Mouse (Mus musculus): ENCODE data around the gene Ftl1. TPM values are rescaled to one million over a fixed set of nuclear protein-coding genes. Genes with fewer than 3 reads are reported as not detected.
"Not testable (repeated sequence)": the region's sequence is repeated elsewhere in the genome, so short reads cannot be mapped to it uniquely, and the experiment has no call there.

Gene Ftl1
- polyA plus RNA-seq, 1 experiment from 2014 or later = 5,628 TPM

GRCm38 (mm10) chr7:45463987-45464778 is 4.5 kb upstream of the Ftl1 start:
- H3K9ac ChIP-seq (replicated peaks; ENCODE audit: low read length) = no peak overlapping the region
- no peak overlapping the region for H3K4me2 ChIP-seq (replicated peaks; ENCODE audit: low read depth, low read length)
- H3K4me3 ChIP-seq (ENCODE audit: low read length) = no peak overlapping the region
- peaks cover 18% of the 10 kb centered on the region for H3K36me3 ChIP-seq (ENCODE audit: insufficient read depth, low read length)
- no peaks in the 10 kb centered on the region for H3K27me3 ChIP-seq (ENCODE audit: insufficient read depth, low read length)
- H3K4me1 ChIP-seq (ENCODE audit: insufficient read depth, low read length) = peaks cover 35% of the 10 kb centered on the region
- no peak overlapping the region for H3K27ac ChIP-seq (ENCODE audit: low read length)
- 90% methylated on average over 7 of the region's 7 CpGs for WGBS
- H3K9me3 ChIP-seq (ENCODE audit: low read length) = no peaks in the 10 kb centered on the region
- ATAC-seq (ENCODE audit: low FRiP score, low TSS enrichment) = no peak

GRCm38 (mm10) chr7:45462868-45463267 is 3.2 kb upstream of the Ftl1 start:
- H3K27ac ChIP-seq (ENCODE audit: low read length); H3K4me2 ChIP-seq (replicated peaks; ENCODE audit: low read depth, low read length); H3K9ac ChIP-seq (replicated peaks; ENCODE audit: low read length); H3K4me3 ChIP-seq (ENCODE audit: low read length); ATAC-seq (ENCODE audit: low FRiP score, low TSS enrichment); H3K27me3 ChIP-seq (ENCODE audit: insufficient read depth, low read length); H3K9me3 ChIP-seq (ENCODE audit: low read length): not testable (repeated sequence)
- peaks cover 23% of the 10 kb centered on the region for H3K36me3 ChIP-seq (ENCODE audit: insufficient read depth, low read length)
- WGBS = 77% methylated on average over 4 of the region's 4 CpGs
- peaks cover 41% of the 10 kb centered on the region for H3K4me1 ChIP-seq (ENCODE audit: insufficient read depth, low read length)

- Histone ChIP-seq H3K27ac (ENCODE audit: low read length) (no peak overlapping the region), H3K27me3 (ENCODE audit: insufficient read depth, low read length) (no peaks in the 10 kb centered on the region), H3K9ac (replicated peaks; ENCODE audit: low read length) (no peak overlapping the region), H3K4me3 (ENCODE audit: low read length) (no peak overlapping the region), H3K4me1 (ENCODE audit: insufficient read depth, low read length) (peaks cover 44% of the 10 kb centered on the region), H3K4me2 (replicated peaks; ENCODE audit: low read depth, low read length) (no peak overlapping the region), H3K36me3 (ENCODE audit: insufficient read depth, low read length) (peaks cover 26% of the 10 kb centered on the region), H3K9me3 (ENCODE audit: low read length) (no peaks in the 10 kb centered on the region)
- WGBS = 89% methylated on average over 4 of the region's 4 CpGs
- ATAC-seq (ENCODE audit: low FRiP score, low TSS enrichment) = no peak
Observed at GRCm38 (mm10) chr7:45462325-45462724, 2.6 kb upstream of the Ftl1 start.

GRCm38 (mm10) chr7:45461781-45462180 is 2.1 kb upstream of the Ftl1 start:
- Histone ChIP-seq H3K27me3 (ENCODE audit: insufficient read depth, low read length) (no peaks in the 10 kb centered on the region), H3K27ac (ENCODE audit: low read length) (peak overlapping the region; percentile 94), H3K4me1 (ENCODE audit: insufficient read depth, low read length) (peaks cover 46% of the 10 kb centered on the region), H3K9ac (replicated peaks; ENCODE audit: low read length) (0 out of 2 replicates have a peak overlapping the region, but pooled peaks have one; percentile 15), H3K9me3 (ENCODE audit: low read length) (no peaks in the 10 kb centered on the region), H3K4me2 (replicated peaks; ENCODE audit: low read depth, low read length) (no peak overlapping the region), H3K4me3 (ENCODE audit: low read length) (no peak overlapping the region), H3K36me3 (ENCODE audit: insufficient read depth, low read length) (peaks cover 32% of the 10 kb centered on the region)
- ATAC-seq (ENCODE audit: low FRiP score, low TSS enrichment) = no peak
- 87% methylated on average over 4 of the region's 4 CpGs for WGBS

GRCm38 (mm10) chr7:45461326-45461725 is 1.6 kb upstream of the Ftl1 start:
- Histone ChIP-seq H3K4me2 (replicated peaks; ENCODE audit: low read depth, low read length) (peak overlapping the region; percentile 54; the same call in 1 of the 2 replicates), H3K9me3 (ENCODE audit: low read length) (no peaks in the 10 kb centered on the region), H3K4me3 (ENCODE audit: low read length) (no peak overlapping the region), H3K4me1 (ENCODE audit: insufficient read depth, low read length) (peaks cover 47% of the 10 kb centered on the region), H3K27me3 (ENCODE audit: insufficient read depth, low read length) (no peaks in the 10 kb centered on the region), H3K27ac (ENCODE audit: low read length) (peak overlapping the region; percentile 94), H3K9ac (replicated peaks; ENCODE audit: low read length) (peak overlapping the region; percentile 64; the same call in 1 of the 2 replicates), H3K36me3 (ENCODE audit: insufficient read depth, low read length) (peaks cover 34% of the 10 kb centered on the region)
- no peak for ATAC-seq (ENCODE audit: low FRiP score, low TSS enrichment)
- 54% methylated on average over 5 of the region's 5 CpGs for WGBS

GRCm38 (mm10) chr7:45460860-45461314 is 1.2 kb upstream of the Ftl1 start:
- Histone ChIP-seq H3K9me3 (ENCODE audit: low read length) (no peaks in the 10 kb centered on the region), H3K4me3 (ENCODE audit: low read length) (peak overlapping the region; percentile 88; the same call in 1 of the 2 replicates), H3K27ac (ENCODE audit: low read length) (peak overlapping the region; percentile 94), H3K27me3 (ENCODE audit: insufficient read depth, low read length) (no peaks in the 10 kb centered on the region), H3K4me2 (replicated peaks; ENCODE audit: low read depth, low read length) (peak overlapping the region; percentile 54), H3K36me3 (ENCODE audit: insufficient read depth, low read length) (peaks cover 34% of the 10 kb centered on the region), H3K9ac (replicated peaks; ENCODE audit: low read length) (peak overlapping the region; percentile 64), H3K4me1 (ENCODE audit: insufficient read depth, low read length) (peaks cover 44% of the 10 kb centered on the region)
- ATAC-seq (ENCODE audit: low FRiP score, low TSS enrichment) = peak; percentile 32
- WGBS = 16% methylated on average over 13 of the region's 13 CpGs

- H3K27ac ChIP-seq (ENCODE audit: low read length) = peak overlapping the region; percentile 94
- H3K4me3 ChIP-seq (ENCODE audit: low read length) = peak overlapping the region; percentile 88
- peaks cover 39% of the 10 kb centered on the region for H3K4me1 ChIP-seq (ENCODE audit: insufficient read depth, low read length)
- no peaks in the 10 kb centered on the region for H3K27me3 ChIP-seq (ENCODE audit: insufficient read depth, low read length)
- WGBS = 63% methylated on average over 7 of the region's 7 CpGs
- peaks cover 34% of the 10 kb centered on the region for H3K36me3 ChIP-seq (ENCODE audit: insufficient read depth, low read length)
- no peak for ATAC-seq (ENCODE audit: low FRiP score, low TSS enrichment)
- H3K9ac ChIP-seq (replicated peaks; ENCODE audit: low read length) = peak overlapping the region; percentile 64
- peak overlapping the region; percentile 54 for H3K4me2 ChIP-seq (replicated peaks; ENCODE audit: low read depth, low read length)
- H3K9me3 ChIP-seq (ENCODE audit: low read length) = no peaks in the 10 kb centered on the region
Observed at GRCm38 (mm10) chr7:45460377-45460776, 693 bp upstream of the Ftl1 start.

GRCm38 (mm10) chr7:45458748-45459563 is 728 bp downstream of the Ftl1 start:
- Histone ChIP-seq H3K27me3 (ENCODE audit: insufficient read depth, low read length) (no peaks in the 10 kb centered on the region), H3K4me1 (ENCODE audit: insufficient read depth, low read length) (peaks cover 36% of the 10 kb centered on the region), H3K36me3 (ENCODE audit: insufficient read depth, low read length) (peaks cover 38% of the 10 kb centered on the region), H3K4me3 (ENCODE audit: low read length) (peak overlapping the region; percentile 88), H3K9ac (replicated peaks; ENCODE audit: low read length) (peak overlapping the region; percentile 89), H3K4me2 (replicated peaks; ENCODE audit: low read depth, low read length) (peak overlapping the region; percentile 86), H3K9me3 (ENCODE audit: low read length) (no peaks in the 10 kb centered on the region), H3K27ac (ENCODE audit: low read length) (peak overlapping the region; percentile 91)
- ATAC-seq (ENCODE audit: low FRiP score, low TSS enrichment) = peak; percentile 67
- under 1% methylated on average over 41 of the region's 43 CpGs for WGBS

- no peak for ATAC-seq (ENCODE audit: low FRiP score, low TSS enrichment)
- Histone ChIP-seq H3K36me3 (ENCODE audit: insufficient read depth, low read length) (peaks cover 30% of the 10 kb centered on the region), H3K4me1 (ENCODE audit: insufficient read depth, low read length) (peaks cover 36% of the 10 kb centered on the region), H3K27me3 (ENCODE audit: insufficient read depth, low read length) (no peaks in the 10 kb centered on the region), H3K9me3 (ENCODE audit: low read length) (no peaks in the 10 kb centered on the region), H3K4me2 (replicated peaks; ENCODE audit: low read depth, low read length) (peak overlapping the region; percentile 86), H3K9ac (replicated peaks; ENCODE audit: low read length) (peak overlapping the region; percentile 89), H3K4me3 (ENCODE audit: low read length) (peak overlapping the region; percentile 88), H3K27ac (ENCODE audit: low read length) (peak overlapping the region; percentile 48)
- 49% methylated on average over 9 of the region's 10 CpGs for WGBS
Observed at GRCm38 (mm10) chr7:45457204-45458060, 2.3 kb downstream of the Ftl1 start.

Data from kidney, embryonic 16.5 days (tissue).